Mouse (Mus musculus) embryo, embryonic 9.5 days (tissue): ENCODE data around the gene Tomm20.

ENCODE experiments used
- DNase-seq: peaks from one replicate; pipeline ENCODE4 v3.0.0-alpha.2; 2017; ENCODE audit errors: extremely low spot score

The Tomm20 gene

GRCm38 (mm10) chr8:126962871-126963270 is 17.2 kb upstream of the Tomm20 start:
- DNase-seq: no peak

- DNase-seq: no peak
These were observed 15.9 kb upstream of the Tomm20 start for GRCm38 (mm10) chr8:126961516-126961915.

GRCm38 (mm10) chr8:126951900-126952636 is 6.4 kb upstream of the Tomm20 start:
- no peak for DNase-seq

GRCm38 (mm10) chr8:126949527-126949926 is 3.9 kb upstream of the Tomm20 start:
- no peak for DNase-seq

GRCm38 (mm10) chr8:126946444-126946843 is 800 bp upstream of the Tomm20 start:
- no peak for DNase-seq

GRCm38 (mm10) chr8:126944781-126945691 is 608 bp downstream of the Tomm20 start:
- peak; percentile 69 for DNase-seq

- DNase-seq: no peak
These were observed 2.1 kb downstream of the Tomm20 start for GRCm38 (mm10) chr8:126943565-126943964.

GRCm38 (mm10) chr8:126937337-126937736 is 8.3 kb downstream of the Tomm20 start:
- no peak for DNase-seq

GRCm38 (mm10) chr8:126935932-126936331 is 9.7 kb downstream of the Tomm20 start:
- no peak for DNase-seq

GRCm38 (mm10) chr8:126935387-126935786 is 10.3 kb downstream of the Tomm20 start:
- DNase-seq: no peak

GRCm38 (mm10) chr8:126932656-126933055 is 13.0 kb downstream of the Tomm20 start:
- no peak for DNase-seq

- DNase-seq: no peak
These were observed 13.4 kb downstream of the Tomm20 start for GRCm38 (mm10) chr8:126932249-126932648.

- no peak for DNase-seq
These were observed 13.9 kb downstream of the Tomm20 start for GRCm38 (mm10) chr8:126931720-126932119.

- peak; percentile 71 for DNase-seq
These were observed 16.0 kb downstream of the Tomm20 start for GRCm38 (mm10) chr8:126929607-126930161.

GRCm38 (mm10) chr8:126928755-126929505 is 16.7 kb downstream of the Tomm20 start:
- no peak for DNase-seq

- DNase-seq: no peak
These were observed 17.6 kb downstream of the Tomm20 start for GRCm38 (mm10) chr8:126928028-126928427.

GRCm38 (mm10) chr8:126927058-126927457 is 18.6 kb downstream of the Tomm20 start:
- no peak for DNase-seq

- no peak for DNase-seq
These were observed 22.7 kb downstream of the Tomm20 start for GRCm38 (mm10) chr8:126922981-126923380.

- DNase-seq: no peak
These were observed 24.2 kb downstream of the Tomm20 start for GRCm38 (mm10) chr8:126921432-126921831.

GRCm38 (mm10) chr8:126920845-126921244 is 24.8 kb downstream of the Tomm20 start:
- peak; percentile 70 for DNase-seq

GRCm38 (mm10) chr8:126920386-126920785 is 25.3 kb downstream of the Tomm20 start:
- no peak for DNase-seq

- DNase-seq: no peak
These were observed 25.9 kb downstream of the Tomm20 start for GRCm38 (mm10) chr8:126919703-126920102.
